Mouse (Mus musculus): Measurements from ENCODE around the gene Astn2.

The Astn2 gene

GRCm38 (mm10) chr4:66158714-66159113 lies 245.7 kb downstream of the Astn2 start:
- no peak for DNase-seq (ENCODE audit: low spot score)

GRCm38 (mm10) chr4:66157439-66158113 lies 246.8 kb downstream of the Astn2 start:
- no peak for DNase-seq (ENCODE audit: low spot score)

GRCm38 (mm10) chr4:66146546-66146945 lies 257.9 kb downstream of the Astn2 start:
- no peak for DNase-seq (ENCODE audit: low spot score)

- no peak for DNase-seq (ENCODE audit: low spot score)
Observed at GRCm38 (mm10) chr4:66126181-66126580, 278.2 kb downstream of the Astn2 start.

GRCm38 (mm10) chr4:66122766-66123358 lies 281.5 kb downstream of the Astn2 start:
- DNase-seq (ENCODE audit: low spot score), result no peak

- DNase-seq (ENCODE audit: low spot score), result no peak
Observed at GRCm38 (mm10) chr4:66114243-66114642, 290.2 kb downstream of the Astn2 start.

- no peak for DNase-seq (ENCODE audit: low spot score)
Observed at GRCm38 (mm10) chr4:66102037-66102436, 302.4 kb downstream of the Astn2 start.

- DNase-seq (ENCODE audit: low spot score), result no peak
Observed at GRCm38 (mm10) chr4:66097629-66098028, 306.8 kb downstream of the Astn2 start.

- no peak for DNase-seq (ENCODE audit: low spot score)
Observed at GRCm38 (mm10) chr4:66096104-66096503, 308.3 kb downstream of the Astn2 start.

GRCm38 (mm10) chr4:66057161-66057560 lies 347.2 kb downstream of the Astn2 start:
- no peak for DNase-seq (ENCODE audit: low spot score)

GRCm38 (mm10) chr4:66055690-66056089 lies 348.7 kb downstream of the Astn2 start:
- no peak for DNase-seq (ENCODE audit: low spot score)

- DNase-seq (ENCODE audit: low spot score), result no peak
Observed at GRCm38 (mm10) chr4:66043014-66043672, 361.3 kb downstream of the Astn2 start.

- DNase-seq (ENCODE audit: low spot score), result no peak
Observed at GRCm38 (mm10) chr4:66033826-66034225, 370.6 kb downstream of the Astn2 start.

GRCm38 (mm10) chr4:66031320-66031870 lies 373.0 kb downstream of the Astn2 start:
- no peak for DNase-seq (ENCODE audit: low spot score)

GRCm38 (mm10) chr4:66029901-66030300 lies 374.5 kb downstream of the Astn2 start:
- no peak for DNase-seq (ENCODE audit: low spot score)

GRCm38 (mm10) chr4:66027866-66028265 lies 376.5 kb downstream of the Astn2 start:
- no peak for DNase-seq (ENCODE audit: low spot score)

- no peak for DNase-seq (ENCODE audit: low spot score)
Observed at GRCm38 (mm10) chr4:66025393-66026062, 378.9 kb downstream of the Astn2 start.

GRCm38 (mm10) chr4:66002936-66003335 lies 401.5 kb downstream of the Astn2 start:
- DNase-seq (ENCODE audit: low spot score), result no peak

- no peak for DNase-seq (ENCODE audit: low spot score)
Observed at GRCm38 (mm10) chr4:65983643-65984042, 420.8 kb downstream of the Astn2 start.

- no peak for DNase-seq (ENCODE audit: low spot score)
Observed at GRCm38 (mm10) chr4:65982882-65983281, 421.5 kb downstream of the Astn2 start.

GRCm38 (mm10) chr4:65976251-65976650 lies 428.2 kb downstream of the Astn2 start:
- no peak for DNase-seq (ENCODE audit: low spot score)

- no peak for DNase-seq (ENCODE audit: low spot score)
Observed at GRCm38 (mm10) chr4:65972395-65972794, 432.0 kb downstream of the Astn2 start.

All from yolk sac, embryonic 10.5 days (tissue).